26 mouse cellular contexts compared by ENCODE assay signal in genomic region chr10:60821311-60821710, GRCm38 (mm10). TPM values are rescaled to one million over a fixed set of nuclear protein-coding genes. Genes with fewer than 3 reads are reported as not detected.
DNase-seq lines count a peak whose midpoint lies in the region; ATAC-seq and TF ChIP-seq lines count a peak whose summit lies in the region.
"Had no signal": no experiment of that assay in that cellular context is flagged by ENCODE, and none has a peak within 500 bp of the region (broad histone marks: within the 10 kb centered on the region; RNA-seq: fewer than 3 reads in every experiment).

No protein-coding gene starts in this region.

- H3K27ac ChIP-seq in heart, embryonic 14.5 days (replicated peaks in 1 of 2; ENCODE audit: control insufficient read depth in 1 of 2, insufficient read depth in 1 of 2, low read depth in 2 of 2, low read length in 2 of 2) = peak overlapping the region; percentile 43 to 100; a peak in 3 of 4 replicates
- H3K27ac ChIP-seq in liver, adult 2 months (replicated peaks; ENCODE audit: insufficient read depth, low read depth, low read length) = no peak overlapping the region
- H3K27ac ChIP-seq: embryonic facial prominence, embryonic 15.5 days; liver, embryonic 13.5 days had no signal

- no peak for ATAC-seq in heart, embryonic 14.5 days (ENCODE audit: insufficient number of reproducible peaks, insufficient read depth, low FRiP score, low read depth)
- ATAC-seq: activated CD4-positive, CD25-positive, alpha-beta regulatory T cell, adult 4 months; intestine, embryonic 16.5 days had no signal

- 0 out of 2 replicates have a peak overlapping the region, but pooled peaks have one; percentile 12 for H3K9ac ChIP-seq in heart, embryonic 14.5 days (ENCODE audit: low read length)
- H3K9ac ChIP-seq in liver, adult 2 months (ENCODE audit: low read depth, low read length) = no peak overlapping the region
- H3K9ac ChIP-seq: embryonic facial prominence, embryonic 15.5 days; forebrain, embryonic 12.5 days; hindbrain, embryonic 13.5 days; liver, embryonic 13.5 days; lung, embryonic 14.5 days had no signal

- H3K4me2 ChIP-seq in heart, embryonic 14.5 days (ENCODE audit: low read length) = no peak overlapping the region
- H3K4me2 ChIP-seq: embryonic facial prominence, embryonic 15.5 days; forebrain, embryonic 12.5 days; hindbrain, embryonic 13.5 days; liver, embryonic 13.5 days; lung, embryonic 14.5 days had no signal

- no peaks in the 10 kb centered on the region for H3K27me3 ChIP-seq in heart, embryonic 14.5 days (ENCODE audit: control insufficient read depth, insufficient read depth, low read length)
- no peaks in the 10 kb centered on the region for H3K27me3 ChIP-seq in liver, adult 2 months (ENCODE audit: control insufficient read depth, insufficient read depth, low read length)

- H3K36me3 ChIP-seq in heart, embryonic 14.5 days (ENCODE audit: control insufficient read depth, insufficient read depth, low read length) = no peaks in the 10 kb centered on the region
- no peaks in the 10 kb centered on the region for H3K36me3 ChIP-seq in liver, adult 2 months (ENCODE audit: control insufficient read depth, insufficient read depth, low read length)
- H3K36me3 ChIP-seq: embryonic facial prominence, embryonic 15.5 days; forebrain, embryonic 12.5 days; G1E; hindbrain, embryonic 13.5 days; liver, embryonic 13.5 days had no signal

- H3K9me3 ChIP-seq in heart, embryonic 14.5 days (ENCODE audit: control insufficient read depth, low read length) = no peaks in the 10 kb centered on the region
- H3K9me3 ChIP-seq: embryonic facial prominence, embryonic 15.5 days; forebrain, embryonic 12.5 days; hindbrain, embryonic 13.5 days; liver, embryonic 13.5 days had no signal

- H3K4me1 ChIP-seq in heart, embryonic 14.5 days (ENCODE audit: control insufficient read depth in 2 of 2, insufficient read depth in 2 of 2, low read length in 2 of 2) = peaks cover 89 to 98% of the 10 kb centered on the region in 2 experiments
- H3K4me1 ChIP-seq in liver, adult 2 months (ENCODE audit: control insufficient read depth, insufficient read depth, low read length) = peaks cover 2% of the 10 kb centered on the region; the same call in 1 of the 2 replicates

- DNase-seq in cerebellum, adult 18-20 months = peak; percentile 13 to 35
- DNase-seq in cerebellum, adult 9-10 months = no peak
- DNase-seq in heart, adult 8-10 months (ENCODE audit: low spot score) = no peak
- peak; percentile 6 for DNase-seq in liver, adult 2 months (ENCODE audit: extremely low read depth, low read depth, low spot score)
- no peak for DNase-seq in liver
- DNase-seq in yolk sac, embryonic 10.5 days (ENCODE audit: low spot score) = no peak
- DNase-seq in urinary bladder, postnatal 4 days (ENCODE audit: low spot score in 2 of 2) = no peak
- DNase-seq: adrenal gland, postnatal 10 days; embryo, embryonic 11 days; kidney, postnatal 36 days; layer of hippocampus, adult 9-11 months; liver, embryonic 13.5 days; lung, embryonic 14.5 days; lung, postnatal 36 days; right cerebral cortex, postnatal 14 days; spleen, adult 18-20 months; thymus, postnatal 4 days had no signal

- H3K4me3 ChIP-seq in heart, embryonic 14.5 days (ENCODE audit: control insufficient read depth in 1 of 2, insufficient read depth in 1 of 2, low read depth in 1 of 2, low read length in 2 of 2) = no peak overlapping the region
- H3K4me3 ChIP-seq in liver, adult 2 months (ENCODE audit: insufficient read depth, low read depth, low read length) = no peak overlapping the region
- H3K4me3 ChIP-seq: embryonic facial prominence, embryonic 15.5 days; forebrain, embryonic 12.5 days; hindbrain, embryonic 13.5 days; liver, embryonic 13.5 days had no signal

- no peak for TF ChIP-seq CTCF in liver, adult 2 months (IDR thresholded peaks at IDR 0.05; ENCODE audit: low read depth, low read length)

- no peak for TF ChIP-seq POLR2A in liver, adult 2 months (IDR thresholded peaks at IDR 0.05; ENCODE audit: extremely low read depth, insufficient read depth, low read length)

- H3K79me2 ChIP-seq in liver, adult 2 months (ENCODE audit: control insufficient read depth, insufficient read depth, low read length) = no peaks in the 10 kb centered on the region

RNA-seq across cellular contexts. Expression of gene Unc5b, which starts 10.1 kb away (rescaled TPM):
- polyA plus RNA-seq in heart, embryonic 14.5 days (2014; fragmentation: Nextera tagmentation; extraction: Ambion mirVana) = 11.5 and 13.3 TPM in 2 replicates
- total RNA-seq in heart, adult 8-10 months (2022) = 10 to 100 TPM in 3 of 4 experiments, 1 to 10 TPM in 1; 9.6 to 14.5 (median 12.0) TPM
- 0.83 and 1.3 TPM in 2 replicates for total RNA-seq in liver, adult 2 months (2014; rRNA removed)
- 1.0 and 1.1 TPM in 2 replicates for polyA plus RNA-seq in liver, adult 2 months (2012; rRNA removed)
- total RNA-seq: megakaryocyte-erythroid progenitor cell, adult 5-6 weeks; neutrophil, adult 5-6 weeks had no signal
- polyA plus RNA-seq: activated CD4-positive, CD25-positive, alpha-beta regulatory T cell, adult 4 months; G1E had no signal

Comparison
In these comparisons a context has a peak if more than half of its experiments do, and no peak if none do; other contexts are left out.
1. DNase-seq: peak in cerebellum, adult 18-20 months (2 of 2) and liver, adult 2 months (single experiment); none in cerebellum, adult 9-10 months (single experiment), heart, adult 8-10 months (single experiment), liver (single experiment), yolk sac, embryonic 10.5 days (single experiment) and urinary bladder, postnatal 4 days (0 of 2).